Mouse (Mus musculus) c-Kit-positive CD71-negative TER-119-negative erythroid progenitor cells, embryonic 14.5 days (primary cell): ENCODE results near the gene Samd11.

Experiments used
- DNase-seq: peaks from one replicate; pipeline ENCODE4 v3.0.0-alpha.2; 2013; ENCODE audit warnings: low read depth

Samd11 gene

GRCm38 (mm10) chr4:156213134-156213533, 42.3 kb downstream of the Samd11 start:
- DNase-seq: no peak

DNA sequence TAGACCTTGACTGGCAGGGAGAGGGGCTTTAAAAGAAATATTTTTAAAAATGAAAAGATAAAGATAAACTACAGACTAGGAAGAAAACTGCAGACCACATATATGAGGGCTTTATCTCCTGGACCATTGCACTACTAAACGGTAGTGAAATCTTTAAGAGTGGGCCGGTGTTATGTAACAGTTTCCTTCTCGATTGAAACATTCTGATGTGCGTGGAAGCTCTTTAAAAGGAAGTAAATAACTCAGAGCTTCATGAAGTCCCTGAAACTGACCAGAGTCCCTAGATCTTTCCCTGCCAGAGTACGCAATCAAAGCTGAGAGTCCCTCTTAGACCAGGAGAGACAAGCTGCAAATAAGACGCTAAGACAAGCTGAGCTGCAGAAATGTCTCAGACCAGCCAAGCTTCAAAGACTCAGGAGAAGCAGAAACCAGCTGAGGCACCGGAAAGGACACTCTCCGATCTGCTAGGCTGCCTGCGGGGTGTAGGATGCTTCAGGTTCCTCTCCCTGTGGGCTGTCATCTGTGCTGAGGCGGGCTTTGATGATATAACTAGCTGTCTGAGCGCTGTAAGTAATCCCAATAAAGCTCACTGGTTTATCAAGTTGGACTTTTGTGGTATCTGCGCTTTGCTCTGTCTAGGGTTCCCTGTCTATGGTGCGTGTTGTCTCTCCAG, 45.4 kb downstream of the Samd11 start:
- DNase-seq: no peak

GRCm38 (mm10) chr4:156208872-156209271, 46.6 kb downstream of the Samd11 start:
- DNase-seq: no peak

DNA sequence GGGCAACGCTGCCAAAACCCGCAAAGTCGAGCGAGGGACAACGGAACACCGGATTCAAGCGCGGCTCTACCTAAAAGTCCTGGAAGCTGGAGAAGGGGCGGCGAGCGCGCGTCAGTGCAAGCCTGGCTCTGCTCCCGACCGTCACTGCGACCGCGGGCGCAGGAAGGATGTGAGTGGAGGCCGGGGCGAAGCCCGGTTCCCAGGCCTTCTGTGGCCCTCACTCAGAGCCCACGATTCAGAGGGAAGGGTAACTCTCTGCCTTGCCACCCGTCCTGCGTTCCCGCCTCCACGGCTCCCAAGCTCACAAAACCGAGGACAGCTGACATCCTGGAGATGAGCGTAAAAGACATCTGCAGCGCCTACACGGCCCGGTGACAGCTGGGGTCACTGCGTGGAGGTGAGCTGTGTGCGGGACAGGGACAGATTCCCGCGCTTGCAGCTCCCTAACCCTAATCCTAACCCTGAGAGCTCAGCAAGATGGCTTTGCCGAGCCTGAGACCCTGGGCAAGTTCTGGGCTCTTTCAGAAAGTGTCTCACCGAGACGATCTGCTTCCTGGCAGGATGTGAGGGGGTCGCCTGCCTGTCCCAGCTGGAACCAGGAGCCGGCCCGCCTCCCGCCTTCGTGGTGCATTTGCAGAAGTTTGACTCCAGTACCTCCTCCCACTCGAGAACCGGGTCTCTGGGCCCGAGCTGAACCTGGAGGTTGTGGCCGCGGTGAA, 51.9 kb downstream of the Samd11 start:
- no peak for DNase-seq

DNA sequence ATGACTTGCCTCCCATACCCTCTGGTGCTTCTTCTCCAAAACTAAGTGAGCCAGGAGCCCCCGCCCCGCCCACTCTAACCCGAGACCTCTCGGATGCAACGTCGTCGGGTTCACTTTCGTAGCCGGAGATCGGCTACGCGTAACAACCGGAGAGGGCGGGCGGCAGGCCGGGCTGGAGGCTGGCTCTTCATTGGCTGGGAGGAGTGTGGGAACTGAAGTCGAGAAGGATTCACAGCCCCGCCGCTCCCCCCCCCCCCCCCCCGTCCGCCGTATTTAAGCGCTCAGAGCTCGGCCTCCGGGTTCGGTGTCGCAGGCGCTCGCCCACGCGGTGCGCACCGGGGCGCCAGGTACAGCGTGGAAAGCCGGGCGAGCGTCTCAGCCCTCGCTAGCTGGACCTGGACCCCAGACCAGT, 52.5 kb downstream of the Samd11 start, which contains the start of gene AW011738:
Gene AW011738 (plus strand): TSS at position 304 of the 412 bp plus-strand sequence.
- DNase-seq: no peak

DNA sequence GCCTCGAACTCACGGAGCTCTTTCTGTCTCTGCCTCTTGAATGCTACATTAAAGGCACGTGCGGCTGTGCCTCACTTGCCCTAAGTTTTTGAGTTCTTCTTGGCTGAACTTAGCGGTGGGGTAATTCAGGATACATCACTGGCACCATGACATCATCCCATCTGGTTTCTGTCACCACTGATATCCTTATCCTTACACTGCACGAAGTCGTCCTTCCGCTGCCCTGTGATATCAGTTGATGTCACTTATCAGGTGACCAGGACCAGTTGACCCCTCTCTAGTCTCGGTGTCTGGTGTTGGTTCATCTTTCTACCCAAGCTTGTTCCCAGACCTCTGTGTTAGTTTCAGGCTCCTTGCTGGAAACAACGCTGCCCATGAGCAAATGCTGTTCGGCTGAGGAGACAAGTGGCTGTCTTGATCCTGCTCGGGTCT, 53.0 kb downstream of the Samd11 start:
- DNase-seq: no peak

- no peak for DNase-seq
Observed at GRCm38 (mm10) chr4:156200623-156201475, 54.6 kb downstream of the Samd11 start, which contains the start of gene Isg15. Gene Isg15 (minus strand): TSS chr4:156200818.

- DNase-seq: peak; percentile 65
Observed at GRCm38 (mm10) chr4:156197829-156198205, 57.6 kb downstream of the Samd11 start.

GRCm38 (mm10) chr4:156197131-156197828, 58.2 kb downstream of the Samd11 start, which contains the start of gene Agrn:
Gene Agrn (minus strand): TSS chr4:156197488.
- no peak for DNase-seq
